Mouse (Mus musculus) ES-Bruce4 (cell line): ENCODE results near the gene Grk6.

Experiments used
- CTCF ChIP-seq: IDR thresholded peaks from one replicate; pipeline ENCODE4 v1.8.1; 2011; ENCODE audit warnings: low read depth, low read length
- EP300 ChIP-seq: IDR thresholded peaks from 2 replicates; pipeline ENCODE4 v1.6.1; 2011; ENCODE audit warnings: low read depth, low read length; ENCODE audit not compliant: insufficient read depth
- POLR2A ChIP-seq: IDR thresholded peaks from one replicate; pipeline ENCODE4 v1.8.1; 2011; ENCODE audit warnings: low read length; ENCODE audit not compliant: insufficient read depth

DNA sequence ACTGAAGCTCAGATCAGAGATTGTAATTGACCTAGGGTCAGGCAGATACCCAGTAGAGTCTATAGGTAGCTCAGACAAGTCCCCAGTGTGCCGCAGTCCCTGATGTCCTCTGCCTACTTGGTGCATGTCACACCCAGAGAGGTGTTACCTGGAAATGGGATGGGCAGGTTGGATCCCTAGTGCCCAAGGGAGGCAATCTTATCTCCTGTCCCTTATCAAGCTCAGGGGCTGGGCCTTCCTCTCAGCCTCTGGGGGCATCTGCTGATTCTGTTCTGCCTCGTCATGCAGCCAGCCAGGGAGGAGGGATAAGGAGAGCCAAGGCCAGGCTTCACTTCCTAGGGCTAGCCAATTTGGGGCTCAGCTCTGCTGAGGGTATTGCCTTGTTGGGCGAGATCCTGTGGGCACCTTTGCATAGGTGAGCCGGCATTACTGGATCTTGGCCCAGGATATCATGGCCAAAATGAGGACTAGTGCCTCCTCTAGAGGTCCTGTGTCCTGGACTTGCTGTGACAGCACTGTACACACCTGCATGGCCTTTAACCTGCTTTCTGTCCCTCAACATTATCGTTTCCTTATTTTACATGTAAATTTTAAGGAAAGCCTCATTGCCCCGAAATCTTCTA lies 1.7 kb downstream of the Grk6 start:
- TF ChIP-seq POLR2A (no peak), EP300 (no peak), CTCF (no peak)
